Mouse (Mus musculus) urinary bladder, postnatal 0 days (tissue): Measurements from ENCODE around the gene Cdip1. TPM values are rescaled to one million over a fixed set of nuclear protein-coding genes. Genes with fewer than 3 reads are reported as not detected.

Experiments
- polyA plus RNA-seq: library from polyadenylated mRNA; unstranded; fragments of >200 nt; fragmentation: Nextera tagmentation; extraction: Ambion mirVana; gene quantifications from 2 replicates; pipeline ENCODE4 v1.2.1, GENCODE M21; 2015

The Cdip1 gene
- 30.5 and 33.2 TPM in 2 replicates for polyA plus RNA-seq

DNA sequence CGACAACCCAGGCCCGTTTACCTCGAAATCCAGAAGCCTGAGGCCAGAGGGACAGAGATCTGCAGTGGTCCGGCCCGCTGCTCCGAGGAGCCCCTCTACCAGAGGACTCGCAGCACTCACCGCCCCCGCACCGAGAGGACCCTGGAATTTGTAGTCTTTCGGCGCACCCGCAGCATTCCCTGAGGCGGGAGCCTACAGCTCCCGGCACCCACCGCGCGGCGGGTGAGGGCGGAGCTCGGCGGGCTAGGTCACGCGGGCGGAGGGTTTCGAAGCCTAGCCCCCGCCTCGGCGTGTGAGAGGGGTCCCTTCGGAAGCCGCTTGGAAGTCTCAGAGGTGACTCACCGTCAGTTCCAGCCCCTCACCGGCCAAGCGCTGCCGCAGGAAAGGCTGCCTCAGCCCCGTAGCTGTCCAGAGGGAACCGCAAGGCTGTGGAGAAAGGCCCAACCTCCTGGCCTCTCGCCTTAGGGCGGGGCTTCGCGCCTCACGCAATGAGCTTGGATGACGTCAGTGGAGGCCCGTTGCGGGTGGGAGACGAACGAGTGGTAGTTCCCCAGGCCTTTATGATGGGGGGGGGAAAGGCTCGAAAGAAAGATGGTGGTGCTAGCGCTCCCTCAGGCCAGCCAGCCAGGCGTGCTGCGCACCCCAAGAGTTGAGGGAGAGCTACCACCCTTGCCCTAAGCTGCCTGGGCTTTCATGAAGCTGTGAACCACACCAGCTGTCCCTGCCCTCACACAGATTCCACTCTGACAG is at the start of gene Cdip1:
Gene Cdip1, minus strand, starts transcription at position 483 of the 750 bp plus-strand sequence.

DNA sequence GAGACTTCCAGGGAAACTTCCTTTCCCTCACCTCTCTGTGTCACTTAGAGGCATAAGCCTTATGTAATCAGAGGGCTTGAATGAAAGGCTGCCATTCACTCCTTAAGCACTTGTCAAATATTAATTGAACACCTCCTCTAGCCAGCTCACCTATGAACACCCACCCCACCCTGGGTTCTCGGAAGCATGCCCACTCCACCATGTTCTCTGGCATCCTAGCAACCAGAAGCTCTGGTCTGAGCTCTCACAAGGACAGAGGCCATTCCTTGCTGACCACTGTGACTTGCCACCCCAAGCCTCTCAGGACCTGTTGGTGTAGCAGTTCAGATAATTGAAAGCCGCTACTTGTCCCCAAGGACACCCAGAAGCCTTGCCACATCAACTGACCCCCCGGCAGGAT is 45.1 kb upstream of the Cdip1 start, which contains the start of gene 4930562C15Rik:
Gene 4930562C15Rik, plus strand, starts transcription at position 226 of the 400 bp plus-strand sequence.

DNA sequence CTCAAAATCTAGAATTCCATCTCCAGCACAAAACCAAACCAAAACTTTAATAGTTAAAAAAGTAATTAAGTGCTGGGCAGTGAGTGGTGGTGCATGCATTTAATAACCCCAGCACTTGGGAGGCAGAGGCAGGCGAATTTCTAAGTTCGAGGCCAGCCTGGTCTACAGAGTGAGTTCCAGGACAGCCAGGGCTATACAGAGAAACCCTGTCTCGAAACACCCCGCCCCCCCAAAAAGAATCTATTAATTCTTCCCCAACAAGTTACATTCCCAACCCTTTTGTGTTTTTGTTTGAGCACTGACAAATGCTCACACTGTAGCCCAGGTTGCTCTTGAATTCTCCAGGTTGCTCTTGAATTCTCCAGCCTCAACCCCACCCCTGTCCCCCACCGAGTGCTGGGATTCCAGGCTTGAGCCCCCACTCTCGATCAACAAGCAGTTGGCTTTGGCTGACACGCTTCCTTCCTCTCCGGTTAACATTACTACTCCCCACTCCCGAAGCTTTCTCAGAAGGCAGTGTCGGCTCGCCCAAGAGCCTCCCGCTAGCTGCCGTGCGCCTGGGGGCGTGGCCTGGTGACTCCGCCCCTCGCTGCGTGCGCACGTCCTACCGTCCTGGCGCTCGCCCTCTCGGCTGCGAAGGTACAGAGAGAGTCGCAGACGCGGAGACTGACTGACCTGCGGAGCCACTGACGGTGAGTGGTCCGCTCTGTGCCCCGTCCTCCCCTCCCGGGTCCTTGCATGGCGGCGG is 64.1 kb downstream of the Cdip1 start, which contains the start of gene Hmox2:
Gene Hmox2, plus strand, starts transcription at position 582 of the 748 bp plus-strand sequence.

DNA sequence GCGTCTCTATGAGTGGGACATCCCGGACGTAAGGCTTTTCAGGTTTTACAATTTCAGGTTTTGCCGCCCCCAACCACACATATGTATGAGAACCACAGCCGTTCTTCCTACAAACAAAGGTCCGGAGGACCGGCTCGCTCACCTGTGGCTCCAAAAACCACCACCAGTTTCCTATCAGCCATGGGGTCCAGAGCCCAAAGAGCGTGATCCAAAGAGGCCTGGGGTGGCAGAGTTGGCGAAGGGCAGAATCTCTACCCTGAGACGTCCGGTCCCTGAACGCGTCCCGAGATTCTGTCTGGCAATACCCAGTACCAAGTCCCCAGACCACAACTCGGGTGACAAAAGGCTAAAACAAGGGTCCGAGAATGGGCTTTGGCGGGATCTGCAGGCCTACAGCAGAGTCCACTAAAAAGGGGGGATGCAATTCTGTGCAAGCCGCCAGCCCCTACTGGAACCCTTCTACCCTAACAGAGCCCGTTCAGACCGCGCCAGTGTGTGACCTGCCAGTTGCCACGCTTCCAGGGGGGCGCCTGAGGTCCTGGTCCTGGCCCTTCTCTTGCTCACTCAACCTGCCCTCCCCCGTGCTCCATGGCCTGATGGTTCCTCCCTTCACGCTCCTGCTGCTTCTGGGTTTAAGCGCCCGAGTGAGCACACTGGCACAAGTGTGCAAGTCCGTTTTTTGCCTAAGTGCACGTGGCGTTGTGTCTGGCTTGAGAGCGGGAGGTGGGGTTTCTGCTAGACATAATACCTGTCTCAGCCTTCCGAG is 71.2 kb downstream of the Cdip1 start, which contains the start of gene Nmral1:
Gene Nmral1, minus strand, starts transcription at position 604 of the 766 bp plus-strand sequence.

Other genes with a start within 250 kb of the Cdip1 start
- 8.3 and 10.1 TPM in 2 replicates for gene Srl, start 248.5 kb downstream of the Cdip1 start, polyA plus RNA-seq
- 6.5 and 6.8 TPM in 2 replicates for gene Tfap4, start 230.4 kb downstream of the Cdip1 start, polyA plus RNA-seq
- gene Glis2, start 195.6 kb downstream of the Cdip1 start, polyA plus RNA-seq: 17.3 and 27.7 TPM in 2 replicates
- 78.4 TPM in 2 replicates for gene Pam16, start 165.3 kb downstream of the Cdip1 start, polyA plus RNA-seq
- 10.8 and 12.9 TPM in 2 replicates for gene Vasn, start 150.4 kb downstream of the Cdip1 start, polyA plus RNA-seq
- 39.2 and 42.6 TPM in 2 replicates for gene Dnaja3, start 150.3 kb downstream of the Cdip1 start, polyA plus RNA-seq
- 7.2 and 9.6 TPM in 2 replicates for gene Coro7, start 110.5 kb downstream of the Cdip1 start, polyA plus RNA-seq
- gene Nmral1, start 70.9 kb downstream of the Cdip1 start, polyA plus RNA-seq: 10.9 and 11.2 TPM in 2 replicates
- 48.5 and 51.6 TPM in 2 replicates for gene Hmox2, start 63.9 kb downstream of the Cdip1 start, polyA plus RNA-seq
- 0.35 and 0.69 TPM in 2 replicates for gene 4930562C15Rik, start 45.1 kb upstream of the Cdip1 start, polyA plus RNA-seq
- 41.6 and 42.7 TPM in 2 replicates for gene Ubald1, start 90.0 kb upstream of the Cdip1 start, polyA plus RNA-seq
- 56.0 and 61.4 TPM in 2 replicates for gene Mgrn1, start 96.0 kb upstream of the Cdip1 start, polyA plus RNA-seq
- gene Nudt16l1, start 148.5 kb upstream of the Cdip1 start, polyA plus RNA-seq: 72.2 and 77.5 TPM in 2 replicates
- gene Anks3, start 173.9 kb upstream of the Cdip1 start, polyA plus RNA-seq: 23.7 and 25.9 TPM in 2 replicates
- 0.13 TPM in 1 of 2 replicates, not detected in the other for gene Sept12, start 207.6 kb upstream of the Cdip1 start, polyA plus RNA-seq
- 29.1 and 30.4 TPM in 2 replicates for gene Smim22, start 217.0 kb upstream of the Cdip1 start, polyA plus RNA-seq
- gene Rogdi, start 223.3 kb upstream of the Cdip1 start, polyA plus RNA-seq: 27.5 and 28.3 TPM in 2 replicates